Mouse (Mus musculus): ENCODE measurements at regions not wholly inside any gene's neighbourhood (a gene's known extent, or its start where the extent isn't known, plus 50 kb on each side); places are given as distances from the start of the nearest gene placed in this dataset.

DNA sequence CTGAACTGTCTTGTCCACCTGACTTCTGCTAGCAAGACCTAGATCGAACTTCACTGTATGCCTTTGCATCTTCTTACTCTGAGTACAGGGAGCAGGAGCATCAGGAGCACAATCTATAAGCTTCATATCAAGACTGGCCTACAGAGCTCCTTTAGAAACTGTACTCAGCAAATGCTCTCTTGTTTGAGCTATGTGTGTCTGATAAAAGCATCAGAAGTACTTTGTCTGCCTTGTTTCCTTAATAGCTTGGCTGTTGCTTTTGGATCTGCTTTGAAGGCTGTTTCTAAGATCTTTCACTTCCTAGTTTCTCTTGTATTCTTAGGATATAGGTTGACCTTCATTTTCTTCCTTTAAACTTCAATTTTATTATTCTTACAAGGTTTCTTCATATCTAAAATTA, 175.3 kb upstream of the Cypt12 start:
- no peak for DNase-seq (ENCODE audit: low spot score)

GRCm38 (mm10) chr3:17779152-17779551, 169.1 kb upstream of the Cypt12 start:
- no peak for DNase-seq (ENCODE audit: low spot score)

DNA sequence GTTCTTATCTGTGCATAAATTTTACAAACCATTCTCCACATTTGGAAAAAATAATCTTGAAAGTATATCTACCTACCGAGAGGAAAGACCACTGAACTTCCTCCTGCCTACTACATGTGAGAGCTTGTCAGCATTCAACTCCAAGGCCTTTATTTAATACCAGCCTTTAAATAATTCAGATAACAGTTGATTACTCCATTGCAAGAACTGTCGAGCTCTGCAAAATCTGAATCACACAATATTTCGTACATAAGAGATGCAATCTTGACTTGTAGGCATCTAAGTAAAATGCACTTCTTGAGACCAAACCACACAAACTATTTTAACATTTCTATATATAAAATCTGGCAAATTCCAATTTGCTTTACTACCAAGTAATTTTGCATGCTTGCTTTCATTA, 164.1 kb upstream of the Cypt12 start:
- no peak for DNase-seq (ENCODE audit: low spot score)

DNA sequence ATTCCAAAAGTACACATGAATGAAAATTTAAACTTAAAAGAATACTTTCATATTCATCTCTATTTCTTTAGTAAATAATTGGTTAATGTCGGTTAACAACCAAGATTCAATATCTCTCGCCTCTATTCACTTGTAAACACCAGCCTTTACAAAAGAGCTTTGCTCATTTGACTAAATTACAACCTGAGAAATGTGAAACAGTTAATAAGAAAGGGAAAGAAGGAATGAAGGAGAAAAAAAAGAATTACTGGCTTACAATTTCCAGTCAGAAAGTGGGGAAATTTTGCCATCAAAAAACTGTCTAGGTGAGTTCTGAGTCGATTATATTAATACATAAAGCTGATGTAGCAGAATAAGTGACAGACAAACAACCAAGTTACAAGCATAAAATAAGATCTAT, 163.6 kb upstream of the Cypt12 start:
- DNase-seq (ENCODE audit: low spot score) = no peak

- DNase-seq (ENCODE audit: low spot score) = no peak
Observed at GRCm38 (mm10) chr3:17785106-17786022, 162.8 kb upstream of the Cypt12 start.

- DNase-seq (ENCODE audit: low spot score) = no peak
Observed at GRCm38 (mm10) chr3:17786023-17786720, 162.0 kb upstream of the Cypt12 start.

DNA sequence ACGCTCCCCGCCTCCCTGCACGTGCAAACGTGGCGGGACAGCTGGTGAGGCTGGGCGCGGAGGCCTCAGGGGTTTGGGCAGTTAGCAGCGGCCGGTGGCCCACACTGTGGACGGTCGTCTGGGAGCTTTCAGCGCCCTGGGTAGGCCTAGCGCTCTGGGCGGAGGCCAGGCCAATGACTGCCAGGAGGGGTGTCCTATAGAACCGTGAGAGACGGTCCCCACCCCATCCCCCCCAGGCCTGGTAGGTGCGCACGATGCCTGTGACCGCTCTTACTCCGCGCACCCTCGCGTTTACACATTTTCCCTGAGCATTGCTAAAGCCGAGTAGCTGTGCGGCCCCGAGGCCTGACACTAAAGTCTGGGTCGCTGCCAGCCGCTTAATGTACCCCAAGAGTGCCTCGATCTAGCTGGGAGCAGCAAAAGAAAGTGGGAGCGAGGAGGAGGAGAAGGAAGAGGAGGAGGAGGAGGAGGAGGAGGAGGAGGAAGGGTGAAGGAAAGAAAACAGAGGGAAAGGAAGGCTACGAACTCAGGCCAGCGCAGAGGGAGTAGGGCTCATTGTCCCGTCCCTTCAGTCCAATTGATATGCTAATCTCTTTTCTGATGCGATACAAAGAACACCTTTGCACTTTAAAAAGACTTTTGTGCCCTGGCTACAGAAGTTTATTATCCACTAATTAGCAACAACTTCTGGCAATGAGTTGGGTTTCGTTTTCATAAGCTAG, 161.3 kb upstream of the Cypt12 start:
- DNase-seq (ENCODE audit: low spot score) = no peak

DNA sequence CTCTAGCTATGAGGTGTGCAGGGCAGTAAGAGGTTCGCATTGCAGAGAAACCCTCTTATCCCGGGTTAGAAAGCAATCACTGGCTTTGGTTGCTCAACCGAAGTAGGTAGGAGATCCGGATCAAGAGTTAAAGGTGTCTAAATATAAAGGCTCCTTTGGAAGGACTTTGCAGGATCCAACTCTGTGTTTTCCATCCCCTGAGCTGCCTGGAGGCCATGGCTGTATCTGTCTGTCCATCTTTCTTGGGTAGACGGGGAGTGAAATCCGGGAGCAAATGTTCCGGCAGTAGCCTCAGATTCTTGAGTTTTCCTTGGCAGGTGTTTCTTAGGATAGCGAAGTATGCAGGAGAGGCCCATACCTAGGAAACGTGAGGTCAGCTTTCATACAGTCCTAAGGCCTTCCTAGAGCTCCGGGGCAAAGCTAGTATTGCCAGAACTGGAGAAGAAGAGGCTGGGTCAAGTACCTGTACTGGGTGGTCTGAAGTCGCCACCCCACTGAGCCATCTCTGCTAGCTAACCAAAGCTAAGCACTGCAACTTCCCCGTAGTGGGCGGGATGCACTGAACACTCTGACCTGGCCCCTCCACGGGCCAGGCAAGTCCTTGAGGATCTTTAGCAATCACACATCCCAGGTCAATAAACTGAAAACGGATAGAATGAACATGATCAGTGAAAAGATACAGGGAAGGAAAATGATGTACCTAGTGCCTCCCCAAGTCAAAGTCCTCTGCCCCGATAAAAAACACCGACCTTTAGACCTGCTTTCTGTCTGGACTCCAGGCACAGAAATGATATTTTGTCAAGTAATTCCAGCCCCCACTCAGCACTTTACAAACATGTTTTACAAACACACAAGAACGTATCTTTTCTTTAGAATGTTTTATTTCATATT, 160.5 kb upstream of the Cypt12 start:
- DNase-seq (ENCODE audit: low spot score) = no peak

DNA sequence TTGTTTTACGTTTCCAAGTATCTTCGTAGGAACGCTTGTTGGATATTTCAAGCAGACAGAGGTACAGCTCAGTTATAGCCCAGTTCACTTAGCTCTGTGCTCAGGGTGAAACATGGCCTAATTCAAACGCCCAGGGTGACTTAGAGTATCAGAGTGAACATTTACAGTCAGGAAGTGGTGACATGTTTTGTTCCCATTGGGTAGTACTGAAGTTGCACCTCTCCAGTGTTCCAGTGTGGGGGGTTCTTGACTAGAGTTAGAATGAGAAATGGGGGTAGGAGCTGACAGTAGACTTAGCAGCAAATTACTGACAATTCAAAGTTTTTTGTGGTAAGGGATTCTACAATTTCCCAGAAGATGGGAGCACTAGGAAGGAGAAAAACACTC, 159.9 kb upstream of the Cypt12 start:
- DNase-seq (ENCODE audit: low spot score) = no peak

DNA sequence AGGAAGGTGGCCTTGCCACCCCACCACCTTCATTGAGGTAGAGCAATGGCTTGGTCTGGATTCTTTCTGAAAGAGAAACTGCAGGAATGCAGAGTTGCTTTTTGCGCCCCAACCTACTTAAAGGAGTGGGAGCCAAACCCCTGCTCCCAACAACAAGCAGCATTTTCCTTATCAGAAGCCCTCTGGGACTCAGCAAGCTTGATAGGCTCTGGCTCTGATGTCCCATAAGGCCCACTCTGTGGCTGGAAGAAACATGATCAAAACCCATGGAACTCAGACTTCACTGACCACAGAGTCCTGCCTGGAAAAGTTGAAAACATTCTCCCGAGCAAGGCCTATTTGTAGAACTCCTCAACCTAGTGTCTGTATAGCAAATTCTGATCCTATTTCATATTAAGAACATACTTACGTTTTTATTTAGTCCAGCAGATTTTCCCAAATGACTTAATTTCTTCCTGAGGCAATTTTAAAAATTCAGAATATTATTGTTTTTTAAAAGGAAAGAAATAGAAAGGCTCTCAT, 159.4 kb upstream of the Cypt12 start:
- no peak for DNase-seq (ENCODE audit: low spot score)

DNA sequence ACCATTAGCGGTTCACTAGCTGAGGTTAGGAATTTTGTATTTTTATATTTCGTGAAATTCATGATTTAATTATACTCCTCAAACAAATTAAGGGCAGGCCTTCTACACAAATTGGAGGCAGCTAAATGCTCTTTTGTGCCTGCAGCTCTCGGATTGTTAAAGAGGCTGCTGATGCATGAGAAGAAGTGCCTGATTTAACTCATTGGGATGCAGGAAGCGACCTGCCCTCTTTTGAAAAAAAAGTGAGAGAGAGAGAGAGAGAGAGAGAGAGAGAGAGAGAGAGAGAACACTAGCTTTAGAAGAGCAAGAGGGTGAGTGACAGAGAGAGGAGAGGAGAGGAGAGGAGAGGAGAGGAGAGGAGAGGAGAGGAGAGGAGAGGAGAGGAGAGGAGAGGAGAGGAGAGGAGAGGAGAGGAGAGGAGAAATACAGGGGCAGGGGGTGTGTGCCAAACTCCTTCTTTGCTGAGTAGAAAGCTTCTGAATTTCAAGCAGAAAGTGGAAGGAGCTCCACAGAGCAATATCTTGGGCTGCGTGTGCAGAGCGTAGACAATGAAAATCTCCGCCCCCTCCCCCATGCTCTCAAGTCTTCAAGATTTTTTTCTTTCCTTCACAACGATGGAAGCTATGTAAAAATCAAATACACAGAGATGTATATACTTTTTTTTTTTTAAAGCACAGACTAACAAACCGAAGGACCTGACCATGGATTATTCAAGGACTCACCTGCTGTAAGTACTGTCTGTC, 158.6 kb upstream of the Cypt12 start:
- no peak for DNase-seq (ENCODE audit: low spot score)

DNA sequence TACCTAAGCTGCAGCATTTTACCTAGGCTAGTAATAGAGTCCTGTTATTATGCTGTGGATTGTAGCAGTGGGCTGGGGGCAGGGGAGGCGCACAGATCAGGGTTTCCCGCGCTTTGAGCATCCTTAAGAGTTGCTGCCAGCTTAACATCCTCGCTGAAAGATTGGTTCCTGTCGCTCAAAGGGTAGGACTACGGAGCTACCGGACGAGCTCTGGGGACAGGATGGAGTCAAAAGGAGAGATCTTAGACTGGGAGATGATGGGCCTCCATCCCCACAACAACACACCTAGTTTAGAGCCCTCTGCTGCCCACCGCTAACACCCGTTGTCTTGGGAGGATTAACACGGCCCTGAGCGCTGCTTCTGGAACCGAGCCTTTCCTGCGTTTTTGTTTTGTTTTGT, 157.9 kb upstream of the Cypt12 start:
- no peak for DNase-seq (ENCODE audit: low spot score)

DNA sequence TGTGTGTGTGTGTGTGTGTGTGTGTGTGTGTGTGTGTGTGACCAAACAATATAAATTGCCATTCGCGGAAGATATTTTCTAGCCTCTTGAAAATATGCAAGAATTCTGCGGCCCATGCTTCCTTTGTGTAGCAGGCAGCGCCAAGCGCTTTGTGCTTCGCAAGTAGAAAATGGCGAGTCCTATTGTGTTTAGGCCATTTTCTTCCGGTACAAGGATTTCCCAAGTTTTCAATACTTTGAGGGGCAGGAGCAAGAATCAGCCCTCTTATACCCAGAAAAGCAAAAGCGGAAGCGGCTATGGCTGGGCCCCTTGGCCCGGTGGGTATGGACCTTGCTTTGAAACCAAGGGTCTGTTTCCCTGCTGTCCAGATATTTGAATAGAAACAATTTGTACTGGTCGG, 157.4 kb upstream of the Cypt12 start:
- no peak for DNase-seq (ENCODE audit: low spot score)

- DNase-seq (ENCODE audit: low spot score) = no peak
Observed at GRCm38 (mm10) chr3:17791381-17792320, 156.6 kb upstream of the Cypt12 start.

GRCm38 (mm10) chr3:17792537-17793039, 155.6 kb upstream of the Cypt12 start:
- DNase-seq (ENCODE audit: low spot score) = no peak

- DNase-seq (ENCODE audit: low spot score) = no peak
Observed at GRCm38 (mm10) chr3:17793646-17794250, 154.5 kb upstream of the Cypt12 start.

GRCm38 (mm10) chr3:17794251-17795061, 153.8 kb upstream of the Cypt12 start:
- no peak for DNase-seq (ENCODE audit: low spot score)

All from testis, postnatal 10 days (tissue).